Mouse (Mus musculus): ENCODE results near the gene Zdhhc6. TPM values are rescaled to one million over a fixed set of nuclear protein-coding genes. Genes with fewer than 3 reads are reported as not detected.

The Zdhhc6 gene
- polyA plus RNA-seq, 1 experiment = 15.4 TPM

DNA sequence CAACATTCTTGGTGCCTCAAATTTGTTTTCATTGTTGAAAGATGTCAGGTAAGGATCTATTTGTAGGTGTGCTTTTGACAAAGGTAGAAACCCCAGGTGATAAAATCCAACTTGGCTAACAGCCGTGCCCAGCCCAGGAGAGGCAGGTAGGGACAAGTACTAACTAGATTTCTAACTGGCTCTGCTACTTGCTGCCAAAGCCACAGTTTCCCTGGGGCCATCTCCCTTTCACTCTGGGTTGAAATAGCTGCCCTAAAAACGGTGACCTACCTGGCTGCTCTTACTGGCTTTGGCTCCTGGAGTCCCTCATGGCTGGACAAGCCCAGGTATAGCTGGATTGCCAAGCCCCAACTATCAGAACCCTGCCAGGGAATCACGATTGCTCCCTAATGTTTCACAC is 49.0 kb downstream of the Zdhhc6 start:
- WGBS = 38% methylated on average over 3 of the region's 3 CpGs
- no peak for DNase-seq (ENCODE audit: low read depth, low spot score)

DNA sequence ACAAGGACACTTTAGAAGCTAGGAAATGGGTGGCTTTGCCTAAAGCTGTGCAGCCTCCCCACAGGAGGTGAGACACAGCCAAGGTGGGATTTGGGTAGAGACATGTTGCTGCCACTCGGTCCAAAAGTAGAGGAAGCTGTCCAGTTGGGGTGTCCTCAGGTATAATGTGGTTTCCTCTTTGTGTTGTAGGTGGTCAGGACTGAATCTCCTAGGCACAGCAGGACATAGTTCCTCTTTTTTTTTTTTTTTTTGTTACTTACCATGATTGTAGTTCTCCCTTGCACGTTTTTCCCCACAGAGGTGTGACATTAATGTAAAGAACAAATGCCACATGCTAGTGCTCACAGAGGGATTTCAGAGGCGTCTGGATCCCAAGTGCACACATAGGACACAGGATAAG is 50.6 kb downstream of the Zdhhc6 start:
- WGBS = 73% methylated on average over 3 of the region's 3 CpGs
- no peak for DNase-seq (ENCODE audit: low read depth, low spot score)

DNA sequence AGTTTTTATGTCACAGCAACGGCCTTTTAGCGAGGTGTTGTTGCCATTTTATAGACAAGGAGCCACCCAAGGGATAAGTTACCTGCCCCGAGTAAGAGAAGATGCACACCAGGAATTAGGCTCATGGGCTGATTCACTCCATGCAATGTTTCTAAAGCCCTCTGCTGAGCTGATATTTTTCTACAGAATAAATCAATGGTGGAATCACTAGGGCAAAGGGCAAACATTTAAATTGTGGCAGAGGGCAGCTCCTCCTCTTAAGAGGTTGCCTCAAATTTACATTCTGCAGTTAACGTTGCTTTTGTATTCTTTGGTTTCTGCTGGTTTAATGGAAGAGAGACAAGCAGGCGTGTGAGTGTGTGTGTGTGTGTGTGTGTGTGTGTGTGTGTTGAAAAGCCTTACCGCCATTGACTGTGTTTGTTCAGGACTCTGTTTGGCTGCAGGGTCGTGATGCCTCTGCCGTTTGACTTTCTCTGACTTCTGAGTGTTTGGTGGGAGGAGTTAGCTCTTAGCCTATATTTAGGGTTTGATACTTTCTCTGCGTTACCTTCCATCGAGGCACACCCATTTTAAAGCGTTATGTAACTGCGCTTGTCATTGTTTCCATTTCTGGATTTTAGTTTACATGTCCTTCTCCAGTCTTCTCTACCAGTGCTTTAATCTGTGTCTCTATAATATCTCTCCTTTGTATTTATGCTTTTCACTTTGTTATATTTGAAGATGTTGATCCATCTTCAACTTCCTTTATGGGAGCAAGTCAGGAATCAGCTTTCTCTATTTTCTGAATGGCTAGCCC is 55.2 kb downstream of the Zdhhc6 start:
- DNase-seq (ENCODE audit: low read depth, low spot score) = no peak
- 28% methylated on average over 12 of the region's 12 CpGs for WGBS

DNA sequence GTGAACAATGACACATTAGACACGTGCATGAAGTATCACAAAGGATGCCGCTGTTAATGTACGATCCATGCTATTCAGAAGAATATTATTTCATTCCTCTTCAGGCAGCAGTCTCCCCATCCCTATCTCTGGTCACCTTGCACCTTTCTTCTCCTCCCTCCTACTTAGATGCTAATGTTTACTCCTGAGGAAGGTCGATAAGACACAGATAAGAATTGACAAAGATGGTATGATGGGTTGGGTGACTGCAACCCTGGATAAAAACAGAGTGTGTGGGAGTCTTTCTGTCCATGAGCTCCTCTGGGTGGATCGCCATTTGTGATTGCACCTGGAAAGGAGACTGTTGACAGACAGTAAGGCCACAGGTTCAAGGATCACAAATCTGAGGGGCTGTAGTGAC is 57.3 kb downstream of the Zdhhc6 start:
- no peak for DNase-seq (ENCODE audit: low read depth, low spot score)
- 82% methylated on average over 5 of the region's 5 CpGs for WGBS

DNA sequence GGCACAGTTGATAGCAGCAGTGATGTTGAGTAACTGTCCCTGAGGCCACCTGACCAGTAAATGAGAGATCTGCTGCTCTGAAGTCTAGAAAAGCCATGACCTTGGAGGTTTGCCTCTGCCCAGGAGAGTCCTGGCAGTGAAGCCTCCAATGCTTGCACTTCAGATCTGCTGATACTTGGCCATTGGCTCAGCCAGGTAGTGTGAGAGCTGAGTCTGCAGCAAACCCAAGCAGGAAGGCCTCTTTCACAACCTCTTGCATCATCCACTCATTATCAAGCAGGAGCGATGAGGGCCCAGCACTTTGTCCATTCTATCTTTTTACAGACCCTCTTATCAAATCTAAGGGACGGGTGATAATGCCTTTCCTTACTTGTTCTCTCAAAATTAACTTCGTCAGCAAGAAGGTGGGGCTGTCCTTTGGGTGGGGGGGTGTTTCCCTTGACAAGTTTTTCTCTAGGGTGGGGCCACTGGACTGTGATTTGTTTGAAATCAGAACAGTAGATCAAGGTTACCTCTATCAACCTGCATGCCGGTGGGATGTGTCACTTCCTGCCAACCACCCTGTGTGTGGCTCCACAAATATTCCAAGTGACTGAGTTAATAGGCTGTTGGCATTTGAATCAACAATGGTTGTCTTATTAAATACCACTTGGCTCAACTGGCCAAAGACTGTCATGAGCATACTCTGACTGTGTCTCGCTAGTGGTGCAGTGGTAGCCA is 58.0 kb downstream of the Zdhhc6 start:
- WGBS = 45% methylated on average over 5 of the region's 5 CpGs
- no peak for DNase-seq (ENCODE audit: low read depth, low spot score)

DNA sequence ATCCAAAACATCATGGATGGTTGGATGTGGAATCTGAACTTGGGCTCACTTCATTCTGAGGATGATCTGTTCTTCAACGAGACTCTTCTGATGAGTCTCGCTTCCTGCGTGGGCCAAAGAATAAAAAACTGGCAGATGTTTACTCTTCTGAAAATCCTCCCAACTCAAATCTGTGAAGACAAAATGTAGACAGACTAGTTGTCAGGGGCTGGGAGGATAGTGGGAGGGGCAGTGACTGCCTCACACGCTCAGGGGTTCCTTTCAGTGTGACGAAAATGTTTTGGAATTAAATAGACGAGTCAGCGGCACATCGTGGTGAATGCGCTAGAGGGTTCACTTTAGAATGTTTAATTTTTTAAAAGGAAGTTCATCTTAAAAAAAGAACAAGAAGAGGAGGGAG is 59.7 kb downstream of the Zdhhc6 start:
- DNase-seq (ENCODE audit: low read depth, low spot score) = no peak
- WGBS = 76% methylated on average over 9 of the region's 9 CpGs

DNA sequence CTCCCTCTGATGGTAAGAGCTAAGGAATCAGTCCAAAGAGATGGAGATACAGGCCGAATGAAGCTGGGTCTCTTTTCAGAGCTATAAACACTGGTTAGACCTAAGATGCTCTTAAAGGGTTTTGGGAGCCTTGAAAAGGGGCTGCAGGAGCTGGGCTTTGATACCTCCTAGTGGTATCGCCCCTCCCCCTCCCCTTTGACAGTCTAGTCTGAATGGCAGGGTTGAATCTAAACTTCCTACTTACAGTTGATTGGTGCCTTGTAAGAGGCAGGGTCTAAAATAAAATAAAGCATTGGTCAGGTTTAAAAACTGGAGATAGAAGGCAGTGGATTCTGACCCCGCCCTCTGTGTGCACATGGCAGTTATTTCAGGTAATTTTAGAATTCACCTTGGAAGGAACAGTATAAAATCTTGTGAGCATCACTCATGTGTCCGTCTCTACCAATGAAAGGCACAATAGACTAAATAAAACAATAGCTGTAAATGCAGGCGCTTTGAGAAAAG is 61.3 kb downstream of the Zdhhc6 start:
- WGBS = 8% methylated on average over 5 of the region's 5 CpGs
- no peak for DNase-seq (ENCODE audit: low read depth, low spot score)

DNA sequence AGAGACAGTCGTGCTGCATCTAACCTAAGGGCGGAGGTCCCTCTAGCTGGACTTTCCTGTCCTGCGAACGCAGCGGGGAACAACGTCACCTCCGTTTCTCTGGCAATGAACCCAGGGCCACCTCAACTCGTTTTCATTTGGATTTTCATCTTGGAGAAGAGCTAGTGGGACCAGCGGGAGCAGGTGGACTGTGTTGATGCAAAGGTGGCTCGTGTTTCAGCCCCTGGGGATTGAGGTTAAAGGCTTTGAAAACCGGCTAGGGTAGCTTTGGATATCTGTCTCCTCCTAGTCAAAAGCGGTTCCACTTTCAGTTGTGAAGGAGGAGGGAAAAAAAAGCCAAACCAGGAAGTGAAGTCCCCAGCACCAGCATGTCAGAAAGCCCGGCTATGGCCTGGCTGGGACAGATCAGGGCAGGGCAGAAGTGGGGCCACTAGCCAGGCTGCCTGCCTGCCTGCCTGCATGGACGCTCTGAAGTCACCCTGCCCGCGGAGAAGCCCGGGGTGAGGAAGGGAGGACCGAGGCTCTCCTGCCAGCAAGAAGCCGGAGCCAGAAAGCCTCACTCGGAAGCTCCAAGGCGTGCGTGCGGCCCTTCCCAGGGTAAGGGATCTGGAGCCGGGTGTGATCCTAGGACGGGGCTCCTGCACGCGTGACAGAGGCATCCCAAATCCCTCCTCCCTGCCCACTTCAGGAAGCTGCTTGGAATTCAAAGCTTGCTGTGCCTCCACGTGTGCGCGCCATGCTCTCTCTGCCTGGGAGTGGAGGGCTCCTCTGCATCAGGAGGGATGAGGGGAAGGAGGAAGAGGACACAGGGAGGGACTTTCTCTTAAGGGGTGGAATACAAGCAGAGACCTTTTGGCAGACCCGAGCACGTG is 62.0 kb downstream of the Zdhhc6 start:
- no peak for DNase-seq (ENCODE audit: low read depth, low spot score)
- WGBS = under 1% methylated on average over 32 of the region's 32 CpGs

DNA sequence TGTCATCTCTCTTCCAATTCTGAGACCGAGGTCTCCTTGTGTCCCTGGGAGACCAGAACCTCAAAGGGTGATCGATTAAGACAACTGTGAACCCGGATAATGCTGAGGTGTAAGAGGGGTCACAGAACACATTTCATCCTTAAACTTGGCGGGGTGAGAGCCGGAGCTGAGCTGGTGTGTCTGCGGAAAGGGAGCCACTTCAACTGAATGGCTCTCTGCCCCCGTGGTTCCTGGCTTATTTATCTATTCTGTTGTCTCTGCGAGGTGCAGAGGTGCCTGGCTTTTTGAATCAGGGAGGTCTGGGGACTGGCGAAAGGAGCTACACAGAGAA is 62.6 kb downstream of the Zdhhc6 start:
- no peak for DNase-seq (ENCODE audit: low read depth, low spot score)

DNA sequence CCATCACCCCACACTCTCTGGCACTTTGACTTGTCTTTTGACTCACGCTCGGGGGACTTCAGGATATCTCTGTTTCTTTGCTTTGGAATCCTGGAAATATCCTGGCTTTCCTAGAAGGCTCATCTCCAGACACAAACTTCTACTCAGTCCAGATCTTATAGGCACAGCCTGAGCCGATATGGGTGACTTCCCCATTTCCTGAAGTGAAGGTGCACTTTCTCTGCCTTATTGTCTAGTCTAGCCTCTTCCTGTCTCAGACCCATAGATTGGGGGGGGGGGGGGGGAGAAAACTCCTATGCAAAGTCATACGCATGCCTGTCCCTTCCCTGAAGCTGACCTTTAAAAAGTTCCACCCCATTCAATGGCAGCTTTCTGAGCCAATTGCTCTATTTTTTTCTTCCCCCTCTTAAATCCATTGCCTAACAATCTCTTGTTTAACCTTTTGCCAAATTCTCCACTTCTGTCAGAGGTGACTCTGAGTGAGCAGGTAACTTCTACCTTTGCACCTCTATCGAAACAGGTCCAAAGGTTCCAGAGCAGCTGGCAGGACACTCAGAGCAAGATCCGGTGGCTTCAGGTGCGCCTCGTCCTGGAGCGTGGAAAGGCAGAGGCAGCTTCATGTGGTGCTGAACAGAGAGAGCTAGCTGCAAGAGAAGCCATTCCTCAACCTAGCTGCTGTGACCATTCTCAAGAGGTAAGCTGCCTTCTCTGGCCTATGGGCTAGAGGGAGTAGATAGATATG is 64.3 kb downstream of the Zdhhc6 start, which contains the start of gene Acsl5:
TSS of gene Acsl5 (plus strand) at position 556 of the 742 bp plus-strand sequence.
- 56% methylated on average over 9 of the region's 9 CpGs for WGBS
- no peak for DNase-seq (ENCODE audit: low read depth, low spot score)

More for the DNA sequence above, 62.6 kb downstream of the Zdhhc6 start:
- under 1% methylated on average over 9 of the region's 9 CpGs for WGBS

DNA sequence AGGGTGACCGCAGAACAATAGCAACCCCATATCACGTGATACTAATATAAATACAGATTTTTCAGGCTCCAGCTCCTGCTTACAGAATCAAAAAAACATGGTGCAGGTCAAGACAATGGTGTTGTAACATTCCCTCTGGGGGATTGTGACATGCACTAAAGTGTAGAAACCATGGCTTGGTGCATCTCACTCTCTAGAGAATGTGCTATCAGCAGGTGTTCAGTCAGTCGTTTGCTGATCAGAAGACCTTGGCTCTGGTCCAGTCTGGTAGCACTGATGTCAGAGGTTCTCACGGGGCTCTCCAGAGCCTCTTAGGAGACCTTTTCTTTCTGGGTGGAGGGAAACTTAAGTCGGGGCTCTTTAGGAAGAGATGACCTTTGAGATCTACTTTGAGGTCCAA is 65.4 kb downstream of the Zdhhc6 start:
- 59% methylated on average over 5 of the region's 5 CpGs for WGBS
- DNase-seq (ENCODE audit: low read depth, low spot score) = no peak

DNA sequence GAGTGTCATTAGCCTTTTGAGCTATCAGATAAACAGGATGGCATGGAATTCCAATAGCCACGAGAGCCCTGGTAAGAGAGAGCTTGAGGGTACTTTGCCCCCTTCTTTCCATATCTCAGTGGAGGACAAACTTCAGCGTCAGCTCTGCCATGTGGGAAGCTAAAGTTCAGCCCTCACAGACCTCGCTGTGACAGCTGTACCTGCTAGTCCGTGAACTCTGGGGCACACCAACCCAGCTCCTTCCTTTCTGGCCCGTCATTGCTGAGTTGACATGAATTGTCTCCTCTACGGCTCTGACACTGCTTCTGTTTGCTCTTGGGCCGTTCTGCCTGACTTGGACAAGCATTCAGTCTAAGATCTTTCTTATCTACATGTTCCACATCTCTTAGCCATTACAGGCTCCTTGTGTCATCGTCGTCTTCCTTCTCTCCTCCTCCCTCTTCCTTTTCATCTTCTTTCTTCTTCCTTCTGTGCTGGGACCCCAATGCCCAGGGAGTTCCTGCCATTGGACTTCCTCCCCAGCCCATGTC is 67.8 kb downstream of the Zdhhc6 start:
- DNase-seq (ENCODE audit: low read depth, low spot score) = no peak
- 48% methylated on average over 9 of the region's 9 CpGs for WGBS

DNA sequence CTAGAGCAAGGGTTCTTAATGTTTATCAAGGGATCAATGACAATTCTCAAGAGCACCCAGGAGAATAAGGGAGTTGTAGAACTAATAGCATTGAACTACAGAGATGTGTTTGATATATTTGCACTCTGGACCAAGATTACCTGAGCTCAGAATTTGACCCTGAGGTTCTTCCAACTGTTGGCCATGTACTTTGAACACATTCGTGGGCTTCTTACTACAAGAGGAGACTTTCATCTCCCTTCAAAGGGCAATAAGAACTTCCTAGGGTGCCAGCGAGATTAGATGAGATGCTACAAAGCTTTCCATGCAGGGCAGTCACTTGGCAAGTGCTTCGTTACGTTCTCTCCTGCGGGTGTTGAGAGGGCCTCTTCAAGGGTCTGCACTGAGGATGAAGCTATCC is 68.3 kb downstream of the Zdhhc6 start:
- WGBS = 83% methylated on average over 5 of the region's 5 CpGs
- no peak for DNase-seq (ENCODE audit: low read depth, low spot score)

DNA sequence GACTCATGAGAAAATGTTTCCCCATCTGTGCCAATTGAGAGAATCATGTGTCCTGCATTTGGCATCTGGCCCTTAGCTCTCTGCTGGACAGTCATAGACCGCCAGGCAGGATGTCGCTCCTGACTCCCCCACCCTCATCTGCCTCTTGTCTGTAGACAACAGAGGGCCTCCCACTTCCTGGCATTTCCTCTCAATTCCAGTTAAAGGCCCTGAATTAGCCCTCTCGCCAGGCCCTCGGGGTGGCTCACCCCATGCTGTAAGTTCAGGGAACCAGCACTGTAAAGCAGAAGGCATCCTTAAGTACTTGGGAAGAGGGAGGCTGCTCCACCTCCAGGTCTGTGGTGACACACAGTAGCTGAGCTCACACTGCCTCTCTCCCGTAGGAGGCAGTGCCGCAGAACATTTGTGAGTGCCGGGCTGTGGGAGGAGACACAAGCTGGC is 71.0 kb downstream of the Zdhhc6 start:
- DNase-seq (ENCODE audit: low read depth, low spot score) = no peak
- WGBS = 31% methylated on average over 7 of the region's 7 CpGs

DNA sequence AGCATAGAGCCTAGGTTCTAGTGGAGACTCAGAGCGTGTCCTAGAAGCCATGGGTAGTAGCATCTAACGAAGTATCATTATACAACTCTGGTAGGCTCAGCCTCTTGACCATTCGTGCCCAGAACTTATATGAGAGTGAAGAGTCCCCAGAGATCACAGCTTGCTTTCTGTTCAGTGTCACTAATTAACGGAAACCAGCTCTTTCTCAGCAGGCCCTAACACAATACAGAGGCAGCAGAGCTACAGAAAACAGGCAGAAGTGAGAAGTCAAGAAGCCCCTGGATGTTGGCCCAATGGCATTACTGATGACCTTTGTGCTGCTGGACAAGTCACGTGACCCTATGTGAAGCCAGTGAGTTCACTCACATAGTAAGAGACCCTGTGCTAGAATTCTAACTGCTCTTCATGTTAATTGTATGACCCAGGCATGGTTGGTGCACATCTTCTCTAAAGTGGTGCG is 74.6 kb downstream of the Zdhhc6 start, which contains the start of gene Gucy2g:
TSS of gene Gucy2g (minus strand) at position 51 of the 460 bp plus-strand sequence.
- DNase-seq (ENCODE audit: low read depth, low spot score) = no peak
- 86% methylated on average over 6 of the region's 6 CpGs for WGBS

DNA sequence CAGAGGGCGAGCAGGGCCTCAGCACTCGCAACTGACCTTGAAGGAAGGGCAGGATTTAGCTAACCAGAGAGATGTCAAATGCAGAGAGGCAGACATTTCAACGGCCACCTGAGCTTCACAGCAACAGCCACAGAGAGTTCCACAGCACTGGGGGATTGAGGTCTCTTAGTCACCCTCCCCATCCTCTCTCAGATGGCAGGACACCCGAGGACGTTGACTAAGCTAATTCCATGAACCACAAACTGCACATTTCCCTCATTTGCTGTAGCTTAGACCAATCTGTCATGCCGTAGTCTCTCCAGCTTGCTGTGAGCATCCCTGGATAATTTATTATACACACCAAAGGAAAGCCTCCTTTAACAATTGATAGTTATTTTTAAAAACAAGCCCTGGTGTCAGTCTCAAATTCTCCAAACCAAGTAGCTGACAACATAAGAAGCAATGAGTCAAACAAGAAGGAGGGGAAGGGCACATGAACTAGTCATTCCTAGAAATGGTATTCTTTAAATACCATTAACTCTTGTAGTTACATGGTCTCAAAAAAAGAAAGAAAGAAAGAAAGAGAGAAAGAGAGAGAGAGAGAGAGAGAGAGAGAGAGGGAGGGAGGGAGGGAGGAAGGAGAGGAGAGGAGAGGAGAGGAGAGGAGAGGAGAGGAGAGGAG is 75.9 kb downstream of the Zdhhc6 start:
- DNase-seq (ENCODE audit: low read depth, low spot score) = no peak
- WGBS = 68% methylated on average over 6 of the region's 6 CpGs

DNA sequence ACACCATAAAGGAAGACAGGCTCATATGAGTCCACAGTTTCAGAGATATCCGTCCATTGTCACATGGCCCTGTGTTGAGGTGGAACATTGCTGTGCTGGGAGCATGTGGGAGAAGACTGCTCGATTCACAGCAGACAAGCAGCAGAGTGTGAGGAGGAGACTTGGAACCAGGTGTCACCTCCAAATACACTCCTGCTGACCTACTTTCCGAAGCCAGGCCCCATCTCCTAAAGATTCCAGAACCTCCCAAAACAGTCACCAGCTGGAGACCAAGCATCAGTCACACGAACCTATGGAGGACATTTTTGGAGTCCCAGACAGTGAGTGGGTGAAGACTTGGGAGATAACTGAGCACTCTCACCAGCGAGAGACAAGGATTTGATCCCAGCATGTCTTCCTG is 79.3 kb downstream of the Zdhhc6 start:
- no peak for DNase-seq (ENCODE audit: low read depth, low spot score)
- WGBS = 78% methylated on average over 5 of the region's 5 CpGs

DNA sequence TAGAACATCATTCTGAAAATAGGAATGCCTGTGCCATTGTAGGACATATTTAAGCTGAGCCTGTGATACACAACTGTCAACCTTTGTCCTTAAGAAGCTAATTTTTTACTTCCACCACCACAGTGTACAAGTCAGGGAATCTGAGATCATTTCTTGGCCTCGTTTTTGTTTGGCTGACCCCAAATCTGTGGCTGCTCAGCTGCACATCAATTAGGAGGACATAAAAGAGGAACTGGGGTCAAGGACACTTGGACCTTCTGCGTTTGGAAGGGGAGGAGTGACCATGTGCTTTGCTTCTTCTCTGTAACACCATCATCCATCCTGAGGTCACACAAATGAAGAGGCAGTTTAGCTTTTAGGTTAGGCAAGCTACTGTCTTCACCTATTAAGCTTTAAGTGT is 79.8 kb downstream of the Zdhhc6 start:
- 13% methylated on average over 2 of the region's 2 CpGs for WGBS
- no peak for DNase-seq (ENCODE audit: low read depth, low spot score)
